Mouse (Mus musculus) left cerebral cortex, postnatal 25 days (tissue): ENCODE measurements around the gene Cwc27. TPM values are rescaled to one million over a fixed set of nuclear protein-coding genes. Genes with fewer than 3 reads are reported as not detected.

Experiments
- DNase-seq, 2 experiments: peaks; one replicate each; pipeline ENCODE4 v3.0.0; 2022; ENCODE audit warnings: low spot score in 2 of 2, mixed read lengths in 1 of 2
- intact Hi-C: fragments of 180-260 bp; cut with DNase I; formaldehyde crosslinking; loops from one replicate; pipeline ENCODE4 v1.15.1; 2025
- total RNA-seq, 2 experiments: library from RNA; stranded (reverse); gene quantifications; 2 replicates each; pipeline ENCODE4 v1.2.3; 2021

Gene Cwc27
- total RNA-seq, 2 experiments from 2014 or later = 14.1 to 16.0 TPM

DNA sequence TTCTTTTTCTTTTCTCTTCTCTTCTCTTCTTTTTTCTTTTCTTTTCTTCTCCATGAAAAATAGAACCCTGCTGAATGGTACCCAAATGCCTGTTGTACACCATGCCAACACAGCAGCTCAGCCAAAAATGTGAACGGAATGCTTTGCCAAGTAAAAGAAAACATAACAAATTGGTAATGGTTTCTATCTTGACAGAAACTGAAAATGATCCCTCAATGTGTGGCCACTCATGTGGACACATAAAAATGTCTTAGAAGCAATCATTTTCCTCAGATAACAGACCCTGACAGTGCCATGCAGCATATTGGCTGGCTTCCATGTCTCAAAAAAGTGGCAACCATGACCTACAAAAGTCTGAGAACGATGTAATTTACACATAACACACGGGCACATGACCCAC is 161.8 kb downstream of the Cwc27 start:
- DNase-seq = no peak
- intact Hi-C loops = no loop called here

DNA sequence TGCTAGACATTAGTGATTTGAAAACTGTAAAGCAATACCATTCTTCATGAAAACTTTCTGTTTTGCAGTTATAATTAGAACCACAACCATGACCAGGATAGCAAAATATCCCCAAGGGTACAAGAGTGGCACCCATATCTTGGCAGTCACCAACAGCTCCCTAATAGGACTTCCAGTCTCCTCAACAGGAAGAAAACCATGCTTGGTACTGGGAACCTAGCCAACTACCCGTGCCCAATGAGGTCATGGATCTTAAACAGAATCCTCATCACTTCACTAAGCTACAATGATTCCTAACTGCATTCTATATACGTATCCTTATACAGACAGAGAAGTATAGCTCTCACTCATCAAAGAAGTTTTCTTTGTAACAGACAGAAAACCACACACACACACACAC is 165.2 kb downstream of the Cwc27 start:
- intact Hi-C loops = no loop called here

DNA sequence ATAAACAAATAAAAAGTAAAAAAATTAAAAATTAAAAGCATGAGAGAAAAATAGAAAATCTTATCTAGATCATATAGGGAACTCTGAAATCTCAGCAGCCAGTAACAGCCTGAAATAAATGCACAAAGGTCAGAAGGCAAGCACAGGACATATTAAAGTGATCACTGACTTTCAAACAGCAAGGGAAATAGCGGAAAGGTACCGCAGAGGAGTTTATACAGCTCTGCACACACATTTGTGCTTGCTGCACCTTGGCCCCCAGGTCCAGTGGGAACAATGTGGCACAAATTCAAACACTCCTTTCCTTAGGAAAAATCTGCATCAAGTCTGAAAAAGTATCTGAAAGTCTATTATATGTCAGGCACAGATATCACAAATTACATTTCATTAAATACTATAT is 166.3 kb downstream of the Cwc27 start:
- no peak for DNase-seq
- intact Hi-C loops = no loop called here

More for the DNA sequence above, 165.2 kb downstream of the Cwc27 start:
- DNase-seq = no peak

DNA sequence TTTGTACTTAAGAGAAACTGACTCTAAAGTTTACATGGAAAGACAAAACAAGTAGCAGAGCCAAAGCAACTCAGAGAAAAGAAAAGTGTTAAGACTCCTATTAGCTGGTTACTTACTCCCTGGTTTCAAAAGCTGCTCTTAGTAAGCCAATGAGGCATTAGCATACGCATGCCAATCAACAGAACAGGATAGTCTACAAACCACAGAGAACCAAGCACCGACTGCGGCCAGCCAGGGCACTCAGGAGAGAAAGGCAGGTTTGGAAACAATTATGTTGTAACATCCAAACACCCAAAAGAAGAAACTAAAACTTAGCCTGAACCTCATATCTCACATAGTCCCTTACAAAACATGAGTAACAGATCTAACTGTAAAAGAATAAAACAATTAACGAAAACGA is 166.8 kb downstream of the Cwc27 start:
- intact Hi-C loops = no loop called here
- no peak for DNase-seq

DNA sequence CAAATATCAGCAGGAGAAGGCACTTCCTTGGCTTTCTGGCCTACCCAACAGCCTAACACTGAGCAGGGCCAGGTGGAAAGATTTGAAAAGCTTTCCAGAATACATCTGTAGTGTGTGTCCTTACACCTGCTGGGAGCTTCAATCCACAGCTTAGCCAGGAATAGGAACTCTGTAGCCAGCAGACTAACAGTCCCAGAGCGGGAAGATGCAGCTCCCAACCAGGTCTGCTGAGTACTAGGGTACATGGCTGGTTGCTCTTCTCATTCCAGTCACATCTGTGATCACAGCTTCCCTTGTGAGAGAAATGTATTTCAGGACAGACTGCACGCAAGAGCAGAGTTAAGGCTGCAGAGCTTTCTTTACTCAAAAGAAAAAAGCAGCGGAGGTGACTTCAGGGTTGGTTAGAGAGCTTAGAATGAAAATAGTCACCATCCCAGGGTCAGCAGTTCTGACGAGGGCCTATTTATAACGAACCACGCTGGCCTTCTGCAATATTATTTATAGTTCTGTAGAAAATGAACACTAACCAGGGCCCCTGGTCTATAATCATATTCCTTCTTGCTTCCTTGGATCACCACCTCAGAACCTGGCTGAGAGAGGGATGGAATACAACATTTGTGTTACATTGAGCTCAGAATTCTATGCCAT is 171.0 kb downstream of the Cwc27 start:
- intact Hi-C loops = no loop called here
- DNase-seq = peak in 1 of 2 experiments; percentile 22

DNA sequence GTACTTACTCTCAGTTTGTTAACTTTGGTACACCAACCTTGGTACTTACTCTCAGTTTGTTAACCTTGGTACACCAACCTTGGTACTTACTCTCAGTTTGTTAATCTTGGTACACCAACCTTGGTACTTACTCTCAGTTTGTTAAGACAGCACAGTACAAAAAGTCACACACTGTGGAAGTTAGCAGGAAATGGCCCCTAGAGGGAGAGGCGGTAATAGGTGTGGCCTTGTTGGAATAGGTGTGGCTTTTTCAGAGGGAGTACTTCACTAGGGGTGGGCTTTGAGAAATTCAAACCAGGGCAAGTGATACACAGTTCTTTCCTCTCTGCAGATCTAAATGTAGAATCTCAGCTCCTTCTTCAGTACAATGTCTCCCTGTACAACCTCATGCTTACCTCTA is 172.8 kb downstream of the Cwc27 start:
- DNase-seq = no peak
- intact Hi-C loops = no loop called here

DNA sequence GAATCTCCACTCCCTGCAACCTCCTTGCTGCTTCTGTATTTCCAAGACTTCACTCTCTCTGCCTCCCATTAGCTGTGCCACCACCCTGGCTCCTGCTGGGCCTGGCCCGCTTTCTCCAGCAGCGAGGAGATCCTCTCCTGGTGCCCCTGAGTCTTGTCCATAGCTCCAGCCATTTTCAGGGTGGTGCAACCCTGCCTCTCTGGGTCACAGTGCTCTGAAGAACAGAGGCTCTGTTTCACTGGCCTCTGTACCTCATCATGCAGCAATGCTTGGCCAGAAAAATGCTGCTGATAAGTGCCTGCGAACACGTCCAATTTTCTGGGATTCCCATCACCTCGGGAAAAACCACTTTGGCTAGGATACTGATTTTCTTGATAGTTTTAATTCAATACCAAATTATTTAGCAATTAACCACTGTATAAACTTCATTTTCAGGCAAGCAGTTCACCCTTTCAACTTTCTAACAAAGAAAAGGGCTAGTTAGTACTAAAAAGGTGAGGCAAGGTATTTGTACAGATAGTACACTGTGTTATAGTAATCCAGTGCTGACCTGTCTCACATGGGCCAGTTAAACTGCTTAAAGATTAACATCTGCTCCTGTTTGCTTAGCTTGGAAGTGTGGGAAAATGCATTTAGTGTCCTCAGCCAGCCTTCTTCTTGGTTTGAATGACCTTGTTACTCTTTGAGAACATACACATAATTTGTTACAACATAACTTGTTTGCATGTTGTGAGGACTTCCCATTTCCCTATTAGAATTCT is 176.1 kb downstream of the Cwc27 start:
- intact Hi-C loops = no loop called here
- DNase-seq = no peak

DNA sequence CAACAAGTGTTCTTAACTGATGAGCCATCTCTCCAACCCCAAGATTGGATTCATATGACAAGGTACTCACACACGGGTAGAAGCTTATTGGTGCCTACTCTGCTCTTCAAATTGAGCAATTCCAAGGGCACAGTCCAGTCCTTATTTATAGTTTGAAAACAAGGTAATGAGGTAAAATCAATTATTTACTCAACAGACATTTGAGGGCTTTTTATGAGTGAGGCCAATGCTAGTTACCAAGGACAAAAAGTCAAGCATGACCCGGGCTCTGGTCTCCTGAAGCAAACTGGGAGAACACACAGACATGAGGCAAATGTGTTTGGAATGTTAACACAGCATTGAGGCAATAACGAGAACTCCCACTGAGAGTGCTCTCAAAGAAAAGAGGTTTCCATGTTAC is 178.0 kb downstream of the Cwc27 start:
- intact Hi-C loops = no loop called here
- no peak for DNase-seq

DNA sequence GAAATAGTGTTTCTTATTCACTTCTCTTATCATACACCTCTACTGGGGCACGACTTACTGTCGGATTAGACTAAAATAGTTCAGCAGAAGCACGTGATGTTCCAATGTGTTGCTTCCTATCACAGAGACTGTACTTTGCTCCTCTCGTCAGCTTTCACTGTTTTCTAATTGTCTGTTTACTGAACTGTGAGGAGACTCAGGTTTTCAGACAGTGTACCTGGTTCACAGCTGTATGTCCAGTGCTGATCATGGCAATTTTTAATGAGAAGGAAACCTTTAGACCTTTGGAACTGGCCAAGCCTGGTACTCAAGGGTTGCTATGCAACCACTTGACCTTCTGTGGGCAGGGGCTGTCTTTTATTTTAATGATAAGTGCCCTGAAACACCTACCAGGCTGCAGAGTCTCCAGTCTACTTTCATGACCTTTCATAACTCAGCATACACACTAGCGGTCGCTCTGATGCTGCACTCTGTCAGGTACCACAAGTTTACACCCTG is 180.9 kb downstream of the Cwc27 start:
- DNase-seq = no peak
- intact Hi-C loops = no loop called here

DNA sequence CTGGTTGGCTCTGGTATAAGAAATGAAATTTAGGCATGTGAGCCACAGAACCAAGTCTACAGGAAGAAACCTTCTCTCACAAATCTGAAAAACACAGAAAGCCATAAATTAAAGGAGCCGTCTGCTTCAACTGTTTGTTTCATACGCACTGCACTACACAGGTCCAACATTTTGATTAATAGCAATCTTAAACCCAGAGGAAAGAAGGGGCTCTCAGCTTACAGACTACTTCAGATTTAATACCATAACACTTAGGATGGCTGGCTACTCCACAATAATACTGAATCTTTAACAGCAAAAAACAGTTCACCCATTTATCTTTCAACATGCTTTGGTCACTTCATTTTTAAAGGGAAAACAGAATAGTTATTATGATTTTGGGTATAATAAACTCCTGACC is 182.2 kb downstream of the Cwc27 start:
- no peak for DNase-seq
- intact Hi-C loops = no loop called here

DNA sequence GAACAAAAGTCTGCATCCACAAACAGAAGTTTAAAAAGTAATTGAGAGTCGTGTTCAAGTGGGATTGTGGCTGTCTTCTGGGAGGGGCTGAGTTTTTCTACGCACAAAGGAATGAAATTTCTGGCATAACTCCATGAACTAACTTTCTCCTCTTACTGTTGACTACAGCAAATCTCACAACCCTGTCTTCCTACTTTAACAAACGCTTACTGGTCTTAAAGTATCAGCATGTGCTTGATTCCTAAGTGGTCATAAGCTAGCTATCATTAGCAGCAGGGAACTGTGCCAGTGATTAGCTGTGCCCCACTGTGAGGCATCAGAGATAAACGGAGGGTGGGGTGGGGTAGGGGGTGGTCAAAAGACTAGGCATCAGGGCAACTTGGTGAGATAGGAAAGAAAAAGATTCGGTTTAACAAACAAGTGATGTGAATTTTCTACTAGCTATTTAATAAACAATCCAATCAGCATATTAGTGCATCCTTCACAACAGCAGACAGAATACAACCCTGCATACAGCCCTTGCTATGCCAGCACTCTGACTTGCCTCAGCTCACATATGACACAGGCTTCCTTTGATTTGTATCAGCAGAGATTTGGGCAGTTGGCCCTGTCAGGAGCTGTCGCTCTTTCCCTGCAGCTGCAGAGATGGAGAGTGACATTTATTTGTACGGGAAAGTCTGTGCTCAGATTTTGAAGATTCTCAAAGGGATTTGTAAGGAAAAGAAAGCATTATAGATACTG is 184.3 kb downstream of the Cwc27 start:
- DNase-seq = no peak
- intact Hi-C loops = no loop called here

DNA sequence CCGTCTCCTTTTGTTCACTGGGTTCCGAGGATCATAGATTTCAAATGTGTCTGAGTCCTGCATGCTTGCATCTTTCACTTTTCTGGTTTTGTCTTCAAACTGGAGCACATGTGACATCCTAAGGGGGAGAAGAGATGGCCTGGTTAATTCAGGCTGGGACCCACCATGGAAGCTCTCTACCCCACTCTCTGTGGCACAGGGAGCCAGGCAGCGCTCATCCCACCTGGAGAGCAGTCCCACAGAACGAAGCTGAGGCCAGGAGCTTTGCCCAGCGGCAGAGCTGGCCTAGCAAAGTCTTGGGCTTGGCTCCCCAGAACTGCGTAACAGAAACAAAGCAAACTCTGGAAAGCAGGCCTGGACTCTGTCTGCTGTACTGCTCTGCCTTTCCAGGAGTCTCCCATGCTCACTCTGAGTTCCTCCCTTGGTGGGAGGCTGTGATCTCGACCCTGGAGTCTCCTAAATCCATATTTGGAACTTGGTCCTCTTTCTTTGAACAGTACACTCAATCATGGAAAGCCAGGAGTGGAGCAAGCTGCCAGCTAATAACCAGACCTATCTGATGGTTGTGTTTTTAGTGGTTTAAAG is 185.2 kb downstream of the Cwc27 start:
- intact Hi-C loops = no loop called here

DNA sequence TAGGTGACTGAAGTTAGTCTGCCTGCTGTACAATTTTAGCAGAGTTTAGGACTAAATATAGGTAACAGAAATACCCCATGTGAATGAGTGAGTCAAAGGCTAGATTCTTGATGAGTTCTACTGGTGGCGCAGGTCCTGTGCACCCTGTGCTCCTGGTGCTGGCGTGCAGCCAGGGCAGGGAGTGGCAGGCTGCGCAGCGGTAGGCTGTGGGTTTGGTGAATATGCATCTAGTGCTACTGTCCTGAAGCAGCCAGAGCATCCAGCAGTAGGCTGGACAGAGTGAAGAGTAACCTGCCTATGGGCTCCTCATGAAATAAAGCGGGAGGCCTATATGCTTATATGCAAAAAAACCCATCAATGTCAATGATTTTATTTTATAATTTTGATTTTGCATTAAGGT is 186.1 kb downstream of the Cwc27 start:
- no peak for DNase-seq
- intact Hi-C loops = no loop called here

More for the DNA sequence above, 185.2 kb downstream of the Cwc27 start:
- DNase-seq = no peak

DNA sequence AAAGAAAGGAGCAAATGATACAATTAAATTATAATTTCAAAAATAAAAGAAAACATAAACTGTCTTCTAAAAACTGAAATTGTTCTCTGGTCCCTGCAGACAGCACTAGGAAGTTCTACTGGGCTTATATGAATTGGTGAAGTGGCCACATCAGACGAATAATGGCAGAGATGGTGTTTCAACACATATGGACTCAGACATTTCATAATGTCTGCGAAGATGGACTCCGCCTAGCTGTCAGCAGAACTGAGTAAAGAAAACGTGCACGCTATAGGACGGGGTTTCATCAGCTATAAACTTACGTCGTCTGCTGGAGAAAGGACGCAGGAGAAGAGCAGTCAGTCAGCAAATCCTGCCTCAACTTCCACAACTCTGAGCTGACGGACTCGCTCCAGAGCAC is 187.3 kb downstream of the Cwc27 start:
- intact Hi-C loops = no loop called here
- DNase-seq = no peak

DNA sequence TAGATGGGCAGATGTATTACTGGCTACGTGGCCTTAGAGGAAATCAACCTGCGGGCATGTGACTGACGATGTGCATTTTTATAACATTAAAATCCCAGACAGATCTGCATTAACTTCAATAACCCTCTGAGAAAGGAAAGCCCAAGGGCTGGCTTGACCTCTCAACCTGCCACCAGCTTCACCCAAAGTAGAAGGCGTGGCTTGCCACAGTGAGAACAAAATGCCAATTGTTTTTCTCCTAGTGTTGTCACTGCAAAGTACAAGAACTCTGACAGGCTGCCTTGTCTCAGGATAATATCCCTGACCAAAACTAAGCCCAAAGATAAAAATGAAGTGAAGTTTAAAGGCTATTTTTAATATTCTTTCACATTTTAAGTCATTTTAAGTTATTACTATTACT is 188.9 kb downstream of the Cwc27 start:
- intact Hi-C loops = no loop called here

DNA sequence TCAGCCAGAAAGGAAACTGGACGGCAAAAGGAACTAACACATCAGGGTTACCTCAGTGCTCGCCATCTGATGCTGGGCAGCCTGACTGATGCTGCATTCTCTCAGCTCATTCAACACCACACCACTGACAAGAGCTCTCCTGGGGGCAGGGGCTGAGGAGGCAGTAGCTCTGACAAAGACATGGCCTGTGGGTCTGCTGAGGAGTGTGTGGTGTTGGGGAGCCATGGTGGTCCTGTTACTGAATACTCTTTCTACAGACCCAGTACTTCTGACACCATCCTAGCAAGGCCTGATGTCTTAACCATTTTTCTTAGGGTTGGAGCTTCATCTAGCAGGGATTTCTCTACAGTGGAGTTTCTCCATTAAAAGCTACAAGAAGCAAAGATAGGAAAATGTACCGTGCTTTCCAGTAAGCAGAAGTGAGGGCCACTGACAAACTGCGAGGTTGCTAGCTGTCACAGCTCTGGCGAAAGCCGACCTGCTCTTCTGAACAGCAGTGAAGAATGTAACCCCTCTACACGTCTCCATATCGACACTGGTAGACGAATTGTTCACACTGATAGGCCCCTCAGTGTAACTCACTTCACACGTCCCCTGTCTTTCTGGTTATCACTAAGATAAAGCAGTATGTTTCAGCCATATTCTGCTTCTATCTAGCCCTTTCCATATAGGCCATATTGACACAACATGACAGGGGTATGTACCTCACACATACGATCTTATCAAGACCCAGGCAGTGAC is 189.6 kb downstream of the Cwc27 start:
- DNase-seq = no peak
- intact Hi-C loops = no loop called here

More for the DNA sequence above, 188.9 kb downstream of the Cwc27 start:
- no peak for DNase-seq

DNA sequence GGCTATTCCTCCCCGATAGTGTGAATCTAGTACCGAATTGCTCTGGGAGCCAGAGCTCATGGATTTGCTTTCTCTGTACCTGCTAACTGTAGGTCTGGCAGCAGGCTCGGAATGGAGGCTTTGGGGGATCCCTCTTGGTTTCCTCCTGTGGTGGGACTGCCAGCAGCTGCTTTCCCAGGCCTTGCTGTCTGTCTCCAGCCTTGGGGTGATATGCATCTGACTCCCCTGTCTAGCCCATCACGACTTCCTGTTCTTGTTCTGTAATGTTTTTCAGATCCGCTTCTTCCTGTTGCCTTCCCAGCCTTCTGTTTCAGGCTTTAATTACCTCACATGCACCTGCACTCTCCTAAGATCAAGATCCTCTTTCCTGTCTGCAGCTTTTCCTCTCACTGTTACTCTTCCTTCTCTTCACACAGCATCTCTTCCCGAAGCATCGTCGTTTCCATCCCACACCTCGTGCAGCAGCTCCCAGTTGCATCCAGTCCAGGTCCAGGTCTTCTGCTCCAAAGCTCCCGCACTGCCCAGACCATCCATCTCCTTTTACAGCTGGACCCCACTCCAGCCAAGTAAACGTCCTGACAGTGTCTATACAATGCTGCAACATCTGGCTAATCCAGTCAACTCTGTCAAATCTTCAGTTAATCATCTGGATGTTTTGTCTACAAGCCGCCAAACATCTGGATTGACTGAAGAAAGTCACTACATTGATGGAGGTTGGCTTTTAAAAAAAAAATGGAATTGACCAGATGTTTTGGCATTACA is 193.6 kb downstream of the Cwc27 start:
- DNase-seq = no peak
- intact Hi-C loops = no loop called here

DNA sequence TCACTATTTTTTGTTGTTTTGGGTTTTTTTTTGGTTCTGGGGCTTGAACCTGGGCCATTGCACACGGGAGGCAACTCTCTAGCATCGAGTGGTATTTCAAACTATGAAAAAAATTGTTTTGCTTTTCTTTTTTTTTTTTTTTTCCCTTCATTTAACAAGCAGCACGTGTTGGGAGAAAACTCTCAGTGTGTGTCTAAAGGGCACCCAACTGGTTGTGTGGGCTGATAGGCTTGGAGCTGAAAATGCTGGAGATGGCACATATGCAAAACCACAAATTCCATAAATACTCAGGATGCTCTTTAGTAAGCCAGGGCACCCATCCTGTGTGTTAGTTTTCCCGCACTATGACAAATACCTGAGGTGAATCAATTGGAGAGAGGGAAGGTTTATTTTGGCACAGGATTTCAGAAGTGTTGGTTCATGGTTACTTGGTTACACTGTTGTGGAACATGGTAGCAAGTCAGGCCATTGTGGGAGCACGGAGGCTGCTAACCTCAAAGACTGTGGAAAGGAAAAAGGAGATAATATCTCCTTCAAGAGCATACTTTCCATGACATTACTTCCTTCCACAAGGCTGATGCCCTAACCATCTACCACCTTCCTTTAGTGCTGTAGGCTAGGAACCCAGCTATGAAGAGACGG is 194.7 kb downstream of the Cwc27 start:
- intact Hi-C loops = no loop called here

More for the DNA sequence above, 194.7 kb downstream of the Cwc27 start:
- DNase-seq = no peak
